Mouse (Mus musculus) forebrain, embryonic 11.5 days (tissue): ENCODE results near the gene Aanat. TPM values are rescaled to one million over a fixed set of nuclear protein-coding genes. Genes with fewer than 3 reads are reported as not detected.
A peak's percentile ranks its signal among the peaks of the same experiment; 100 is the strongest.

ENCODE experiments used
- ATAC-seq: fragments of 200-750 bp; cut with Nextera tagmentation; replicated peaks from 2 replicates; pipeline ENCODE4 v1.8.0; 2017; ENCODE audit warnings: moderate TSS enrichment; ENCODE audit not compliant: low FRiP score
- DNase-seq: peaks from one replicate; pipeline ENCODE4 v3.0.0-alpha.2; 2017; ENCODE audit warnings: low spot score
- H3K27ac ChIP-seq: fragments of 300-500 bp; sonication (generic); 2 replicates; pipeline ENCODE4 v1.5.1; 2014; ENCODE audit warnings: low read depth, low read length
- H3K27me3 ChIP-seq: fragments of 300-500 bp; sonication (generic); 2 replicates; pipeline ENCODE4 v1.6.1; 2014; ENCODE audit warnings: mild to moderate bottlenecking, low read length, mixed read lengths; ENCODE audit not compliant: control insufficient read depth, insufficient read depth
- H3K36me3 ChIP-seq: fragments of 300-500 bp; sonication (generic); 2 replicates; pipeline ENCODE4 v1.6.1; 2014; ENCODE audit warnings: mild to moderate bottlenecking, low read length, moderate library complexity, mixed read lengths; ENCODE audit not compliant: control insufficient read depth, insufficient read depth
- H3K4me1 ChIP-seq: fragments of 300-500 bp; sonication (generic); replicated peaks from 2 replicates; pipeline ENCODE4 v1.6.1; 2014; ENCODE audit warnings: low read length, mixed read lengths; ENCODE audit not compliant: control insufficient read depth, insufficient read depth
- H3K4me2 ChIP-seq: fragments of 300-500 bp; sonication (generic); 2 replicates; pipeline ENCODE4 v1.6.1; 2014; ENCODE audit warnings: low read depth, mild to moderate bottlenecking, low read length, moderate library complexity, mixed read lengths; ENCODE audit not compliant: severe bottlenecking
- H3K4me3 ChIP-seq: fragments of 300-500 bp; sonication (generic); 2 replicates; pipeline ENCODE4 v1.5.1; 2014; ENCODE audit warnings: low read depth, low read length
- H3K9ac ChIP-seq: fragments of 300-500 bp; sonication (generic); 2 replicates; pipeline ENCODE4 v1.6.1; 2014; ENCODE audit warnings: low read length
- H3K9me3 ChIP-seq: fragments of 300-500 bp; sonication (generic); 2 replicates; pipeline ENCODE4 v1.6.1; 2016; ENCODE audit warnings: low read length, mixed read lengths; ENCODE audit not compliant: control insufficient read depth
- WGBS: fragments of 180-500 bp; shearing (Covaris S2); extraction: QIAGEN DNeasy Blood & Tissue Kit; methylation state at CpG from one replicate; pipeline ENCODE4 v1.1.7; 2014; 5-methylcytosine and 5-hydroxymethylcytosine counted together
- polyA plus RNA-seq: library from polyadenylated mRNA; unstranded; fragments of >200 nt; fragmentation: Nextera tagmentation; extraction: Ambion mirVana; gene quantifications from 2 replicates; pipeline ENCODE4 v1.2.1, GENCODE M21; 2014

Aanat gene
- polyA plus RNA-seq, 1 experiment from 2014 or later: not detected

- no peaks in the 10 kb centered on the region for H3K9me3 ChIP-seq
- no peaks in the 10 kb centered on the region for H3K27me3 ChIP-seq
- peak overlapping the region; percentile 58 for H3K4me2 ChIP-seq
- DNase-seq (peak; percentile 81), ATAC-seq (peak; percentile 81)
- peak overlapping the region; percentile 95 for H3K4me3 ChIP-seq
- no peaks in the 10 kb centered on the region for H3K36me3 ChIP-seq
- H3K9ac ChIP-seq: peak overlapping the region; percentile 91
- H3K27ac ChIP-seq: peak overlapping the region; percentile 63
- WGBS: under 1% methylated on average over 77 of the region's 91 CpGs
- no peaks in the 10 kb centered on the region; the same call in 1 of the 2 replicates for H3K4me1 ChIP-seq
Measured at GRCm38 (mm10) chr11:116580711-116581375, 5.4 kb upstream of the Aanat start.

GRCm38 (mm10) chr11:116581376-116581814 is 4.8 kb upstream of the Aanat start, which contains the start of gene Ube2o:
Gene Ube2o, minus strand, starts transcription at chr11:116581447.
- Histone ChIP-seq H3K4me2 (peak within 1 kb of the TSS; percentile 58), H3K9ac (peak within 1 kb of the TSS; percentile 91), H3K4me1 (no peaks in the 10 kb centered on the region; the same call in 1 of the 2 replicates), H3K27ac (peak within 1 kb of the TSS; percentile 63), H3K27me3 (no peaks in the 10 kb centered on the region), H3K9me3 (no peaks in the 10 kb centered on the region), H3K36me3 (no peaks in the 10 kb centered on the region), H3K4me3 (peak within 1 kb of the TSS; percentile 95)
- 1% methylated on average over 49 of the region's 51 CpGs for WGBS
- ATAC-seq: peak; percentile 90
- DNase-seq: peak; percentile 94

- Histone ChIP-seq H3K27me3 (no peaks in the 10 kb centered on the region), H3K9ac (no peak overlapping the region), H3K27ac (no peak overlapping the region), H3K4me2 (no peak overlapping the region), H3K9me3 (no peaks in the 10 kb centered on the region), H3K4me3 (no peak overlapping the region), H3K4me1 (peaks cover 2% of the 10 kb centered on the region; the same call in 1 of the 2 replicates), H3K36me3 (no peaks in the 10 kb centered on the region)
- ATAC-seq: no peak
- WGBS: 86% methylated on average over 6 of the region's 6 CpGs
- DNase-seq: no peak
Measured at GRCm38 (mm10) chr11:116585682-116586081, 550 bp upstream of the Aanat start.

DNA sequence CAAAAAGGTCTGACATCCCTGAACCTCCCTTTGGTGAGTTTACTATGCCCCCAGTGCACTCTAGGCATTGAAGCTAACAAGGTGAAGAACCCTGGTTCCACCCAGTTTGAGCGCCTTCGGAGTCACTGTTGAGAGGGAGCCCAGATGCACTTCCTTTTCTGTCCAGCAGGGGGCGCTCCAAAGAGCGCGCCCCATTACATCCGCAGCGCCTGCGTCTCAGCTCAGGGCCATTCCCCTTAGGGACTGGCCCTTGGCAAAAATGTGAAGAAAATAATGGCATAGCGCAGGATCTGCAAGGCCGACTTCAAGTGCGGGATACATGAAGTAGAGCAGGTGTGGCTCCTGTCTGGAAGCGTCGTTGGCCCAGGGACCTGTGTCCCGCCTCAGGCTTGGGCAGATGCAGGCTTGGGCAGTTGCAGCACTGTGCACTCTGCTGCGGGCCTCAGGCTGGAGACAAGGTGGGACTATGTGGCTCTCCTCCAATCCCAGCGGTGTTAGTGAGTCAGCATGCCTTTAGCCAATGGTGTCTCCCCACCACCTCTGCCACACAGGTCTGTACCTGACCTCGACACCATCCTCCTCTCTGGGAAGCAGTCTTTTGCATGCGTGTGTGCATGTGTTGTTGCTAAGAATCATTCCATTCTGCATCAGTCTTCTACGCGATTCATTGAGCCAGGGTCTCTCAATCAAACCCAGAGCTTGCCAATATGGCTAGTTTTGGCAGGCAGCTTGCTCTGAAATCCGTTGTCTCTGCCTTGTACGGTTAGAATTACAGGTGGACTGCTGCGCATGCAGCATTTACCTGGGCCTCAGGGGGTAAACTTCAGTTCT is 784 bp downstream of the Aanat start:
- H3K36me3 ChIP-seq: no peaks in the 10 kb centered on the region
- H3K9me3 ChIP-seq: no peaks in the 10 kb centered on the region
- H3K4me3 ChIP-seq: no peak overlapping the region
- WGBS: 20% methylated on average over 23 of the region's 23 CpGs
- H3K9ac ChIP-seq: no peak overlapping the region
- ATAC-seq (peak; percentile 75), DNase-seq (peak; percentile 81)
- H3K4me1 ChIP-seq: peaks cover 2% of the 10 kb centered on the region; the same call in 1 of the 2 replicates
- no peaks in the 10 kb centered on the region for H3K27me3 ChIP-seq
- peak overlapping the region; percentile 43; the same call in 1 of the 2 replicates for H3K4me2 ChIP-seq
- H3K27ac ChIP-seq: no peak overlapping the region

DNA sequence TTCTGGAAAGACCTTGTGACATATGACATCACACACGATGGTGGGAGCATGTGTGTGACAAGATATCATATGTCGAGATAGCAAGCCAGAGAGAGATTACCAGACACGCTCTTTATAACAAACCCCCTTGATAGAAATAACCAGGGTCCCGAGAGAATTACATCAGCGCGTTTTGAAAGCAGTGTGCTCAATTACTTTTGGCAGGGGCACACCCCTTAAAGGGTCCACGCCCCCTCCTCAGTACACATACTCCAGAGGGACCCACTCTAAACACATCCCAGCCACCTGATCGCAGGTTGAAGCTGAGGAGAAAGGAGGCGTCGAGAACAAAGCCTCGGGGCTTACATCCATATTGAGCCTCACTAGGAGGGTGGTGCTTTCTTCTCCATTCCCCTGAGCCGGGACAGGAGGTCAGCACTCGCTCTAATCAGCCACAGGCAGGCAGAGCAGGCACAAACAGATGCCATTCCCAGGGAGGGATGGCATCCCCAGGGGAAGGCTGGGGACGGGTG is 2.8 kb downstream of the Aanat start:
- no peaks in the 10 kb centered on the region for H3K9me3 ChIP-seq
- DNase-seq: no peak
- H3K4me1 ChIP-seq: peaks cover 2% of the 10 kb centered on the region; the same call in 1 of the 2 replicates
- H3K36me3 ChIP-seq: no peaks in the 10 kb centered on the region
- H3K4me3 ChIP-seq: no peak overlapping the region
- H3K9ac ChIP-seq: peak overlapping the region; percentile 8; the same call in 1 of the 2 replicates
- H3K4me2 ChIP-seq: no peak overlapping the region
- H3K27me3 ChIP-seq: no peaks in the 10 kb centered on the region
- WGBS: 36% methylated on average over 14 of the region's 14 CpGs
- no peak overlapping the region for H3K27ac ChIP-seq
- no peak for ATAC-seq

DNA sequence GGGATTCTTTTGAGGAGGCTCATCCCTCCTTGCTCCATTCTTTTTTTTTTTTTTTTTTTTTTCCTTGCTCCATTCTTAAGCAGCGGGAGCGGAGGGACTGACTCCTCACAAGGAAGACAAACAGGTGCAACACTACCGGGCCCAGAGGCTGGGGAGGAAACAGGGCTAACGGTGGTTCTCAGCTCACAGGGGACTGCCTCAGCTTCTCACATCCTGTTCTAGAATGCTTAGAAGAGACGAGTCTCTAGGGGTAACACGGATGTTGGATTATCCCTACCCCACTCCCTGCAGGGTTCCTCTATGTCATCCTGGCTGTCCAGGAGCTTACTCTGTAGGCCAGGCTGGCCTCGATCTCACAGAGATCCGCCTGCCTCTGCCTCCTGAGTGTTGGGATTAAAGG is 3.3 kb downstream of the Aanat start:
- H3K4me3 ChIP-seq: no peak overlapping the region
- H3K36me3 ChIP-seq: no peaks in the 10 kb centered on the region
- peaks cover 2% of the 10 kb centered on the region; the same call in 1 of the 2 replicates for H3K4me1 ChIP-seq
- H3K9ac ChIP-seq: no peak overlapping the region
- no peak for DNase-seq
- 60% methylated on average over 8 of the region's 8 CpGs for WGBS
- no peaks in the 10 kb centered on the region for H3K9me3 ChIP-seq
- no peak for ATAC-seq
- no peaks in the 10 kb centered on the region for H3K27me3 ChIP-seq
- no peak overlapping the region for H3K27ac ChIP-seq
- H3K4me2 ChIP-seq: no peak overlapping the region

DNA sequence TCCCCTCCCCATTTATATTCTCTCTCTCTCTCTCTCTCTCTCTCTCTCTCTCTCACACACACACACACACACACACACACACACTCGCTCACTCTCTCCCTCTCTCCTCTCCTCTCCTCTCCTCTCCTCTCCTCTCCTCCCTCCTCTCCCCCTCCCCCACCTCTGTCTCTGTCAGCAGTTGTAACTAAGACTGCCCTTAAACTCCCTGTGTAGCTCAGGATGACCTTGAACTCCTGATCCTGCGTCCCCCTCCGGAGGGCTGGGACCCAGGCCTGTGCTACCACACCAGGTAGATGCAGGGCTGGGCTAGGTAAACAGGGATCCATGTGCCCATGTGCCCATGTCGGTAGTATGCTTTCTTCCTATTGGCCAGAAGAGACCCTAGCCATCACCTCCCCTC is 5.4 kb downstream of the Aanat start:
- DNase-seq (no peak), ATAC-seq (no peak)
- no peak overlapping the region for H3K27ac ChIP-seq
- H3K9me3 ChIP-seq: no peaks in the 10 kb centered on the region
- H3K9ac ChIP-seq: no peak overlapping the region
- H3K4me1 ChIP-seq: peaks cover 2% of the 10 kb centered on the region; the same call in 1 of the 2 replicates
- H3K27me3 ChIP-seq: no peaks in the 10 kb centered on the region
- no peak overlapping the region for H3K4me3 ChIP-seq
- no peaks in the 10 kb centered on the region for H3K36me3 ChIP-seq
- no peak overlapping the region for H3K4me2 ChIP-seq
- WGBS: 87% methylated on average over 4 of the region's 4 CpGs

DNA sequence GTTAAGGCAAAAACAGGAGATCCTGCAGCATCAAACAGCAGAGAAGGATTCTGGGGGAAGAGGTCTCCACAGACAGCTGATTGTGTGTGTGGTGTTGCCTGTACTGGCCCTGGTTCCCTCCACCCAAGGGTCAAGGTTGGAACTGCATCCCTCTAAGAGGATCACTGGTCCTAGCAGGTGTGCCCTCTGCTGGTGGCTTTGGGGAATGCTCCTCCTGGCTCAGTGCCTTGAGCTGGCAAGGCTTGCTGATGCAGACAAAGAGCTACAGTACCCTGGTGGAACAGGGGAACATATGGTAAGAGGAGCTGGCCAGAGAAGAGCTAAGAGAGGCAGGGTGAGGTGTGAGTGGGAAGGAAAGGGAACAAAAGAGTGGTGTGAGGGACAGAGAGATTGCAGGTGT is 6.2 kb downstream of the Aanat start:
- Histone ChIP-seq H3K4me2 (no peak overlapping the region), H3K4me1 (peaks cover 2% of the 10 kb centered on the region; the same call in 1 of the 2 replicates), H3K4me3 (no peak overlapping the region), H3K9me3 (no peaks in the 10 kb centered on the region), H3K27ac (no peak overlapping the region), H3K36me3 (no peaks in the 10 kb centered on the region), H3K9ac (peak overlapping the region; percentile 12; the same call in 1 of the 2 replicates), H3K27me3 (no peaks in the 10 kb centered on the region)
- DNase-seq (peak; percentile 96), ATAC-seq (peak; percentile 78)
